Mouse (Mus musculus): ENCODE measurements at regions not wholly inside any gene's neighbourhood (a gene's known extent, or its start where the extent isn't known, plus 50 kb on each side); places are given as distances from the start of the nearest gene placed in this dataset.

- H3K4me3 ChIP-seq (ENCODE audit: low read depth, low read length): no peak overlapping the region
- H3K9me3 ChIP-seq (replicated peaks; ENCODE audit: control insufficient read depth, low read length, poor library complexity, severe bottlenecking): no peaks in the 10 kb centered on the region
- H3K4me2 ChIP-seq (ENCODE audit: low read length): no peak overlapping the region
- ATAC-seq: no peak
- H3K4me1 ChIP-seq (ENCODE audit: control insufficient read depth, insufficient read depth, low read length): no peaks in the 10 kb centered on the region; the same call in 1 of the 2 replicates
- no peak overlapping the region for H3K9ac ChIP-seq (ENCODE audit: low read depth, low read length)
- no peaks in the 10 kb centered on the region for H3K36me3 ChIP-seq (ENCODE audit: control insufficient read depth, insufficient read depth, low read length)
- 92% methylated on average over 6 of the region's 6 CpGs for WGBS
- H3K27me3 ChIP-seq (ENCODE audit: control insufficient read depth, insufficient read depth, low read depth, low read length): no peaks in the 10 kb centered on the region
- H3K27ac ChIP-seq (ENCODE audit: low read length): no peak overlapping the region
These were observed 62.2 kb upstream of the Id2 start for GRCm38 (mm10) chr12:25159091-25159490.

- no peaks in the 10 kb centered on the region for H3K9me3 ChIP-seq (replicated peaks; ENCODE audit: control insufficient read depth, low read length, poor library complexity, severe bottlenecking)
- ATAC-seq: no peak
- H3K27ac ChIP-seq (ENCODE audit: low read length): no peak overlapping the region
- no peak overlapping the region for H3K9ac ChIP-seq (ENCODE audit: low read depth, low read length)
- WGBS: 94% methylated on average over 5 of the region's 5 CpGs
- no peak overlapping the region for H3K4me2 ChIP-seq (ENCODE audit: low read length)
- no peaks in the 10 kb centered on the region for H3K27me3 ChIP-seq (ENCODE audit: control insufficient read depth, insufficient read depth, low read depth, low read length)
- no peaks in the 10 kb centered on the region for H3K4me1 ChIP-seq (ENCODE audit: control insufficient read depth, insufficient read depth, low read length)
- no peak overlapping the region for H3K4me3 ChIP-seq (ENCODE audit: low read depth, low read length)
- no peaks in the 10 kb centered on the region for H3K36me3 ChIP-seq (ENCODE audit: control insufficient read depth, insufficient read depth, low read length)
These were observed 60.3 kb upstream of the Id2 start for GRCm38 (mm10) chr12:25157238-25157637.

DNA sequence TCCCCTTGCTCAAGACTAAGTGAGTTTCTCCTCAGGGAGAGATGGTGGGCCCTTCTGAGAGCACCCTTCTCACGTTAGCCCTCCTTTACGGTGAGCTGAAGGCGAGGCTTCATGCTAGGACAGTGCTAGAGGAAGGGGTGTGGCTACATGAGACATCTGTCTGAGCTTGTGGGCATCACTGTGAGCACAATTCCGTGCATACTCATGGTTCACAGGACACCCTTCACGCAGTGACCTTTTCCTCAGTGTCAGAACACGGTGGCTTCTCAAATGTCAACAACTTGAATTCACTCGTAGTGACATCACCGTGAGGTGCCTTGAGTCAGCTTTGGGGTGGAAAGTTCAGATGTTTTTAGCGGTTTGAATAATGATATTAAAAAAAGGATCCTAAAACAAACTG is 58.5 kb upstream of the Id2 start:
- no peaks in the 10 kb centered on the region for H3K27me3 ChIP-seq (ENCODE audit: control insufficient read depth, insufficient read depth, low read depth, low read length)
- no peak overlapping the region for H3K4me2 ChIP-seq (ENCODE audit: low read length)
- H3K9ac ChIP-seq (ENCODE audit: low read depth, low read length): no peak overlapping the region
- H3K27ac ChIP-seq (ENCODE audit: low read length): no peak overlapping the region
- no peak for ATAC-seq
- no peaks in the 10 kb centered on the region for H3K9me3 ChIP-seq (replicated peaks; ENCODE audit: control insufficient read depth, low read length, poor library complexity, severe bottlenecking)
- no peaks in the 10 kb centered on the region for H3K4me1 ChIP-seq (ENCODE audit: control insufficient read depth, insufficient read depth, low read length)
- WGBS: 85% methylated on average over 9 of the region's 9 CpGs
- H3K4me3 ChIP-seq (ENCODE audit: low read depth, low read length): no peak overlapping the region
- no peaks in the 10 kb centered on the region for H3K36me3 ChIP-seq (ENCODE audit: control insufficient read depth, insufficient read depth, low read length)

DNA sequence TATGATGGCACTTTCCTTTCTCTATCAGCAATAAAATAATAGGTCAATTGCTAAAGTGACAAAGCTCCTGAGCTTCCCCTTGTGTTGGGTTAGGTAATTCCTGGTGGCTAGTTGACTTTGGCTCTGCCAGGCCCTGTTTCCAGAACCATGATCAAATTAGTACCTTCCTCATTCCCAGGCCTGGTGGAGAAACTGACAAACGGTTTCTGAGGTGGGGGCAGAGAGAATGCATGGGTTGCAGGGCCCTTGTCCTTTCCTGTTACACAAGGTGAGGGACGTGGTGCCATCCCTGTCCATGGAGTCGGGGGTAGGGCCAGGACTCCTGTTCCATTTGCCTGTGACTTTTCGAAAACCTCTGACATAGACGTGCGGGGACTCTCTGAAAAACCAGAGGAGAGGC is 51.2 kb upstream of the Id2 start:
- H3K4me3 ChIP-seq (ENCODE audit: low read depth, low read length): no peak overlapping the region
- no peaks in the 10 kb centered on the region for H3K36me3 ChIP-seq (ENCODE audit: control insufficient read depth, insufficient read depth, low read length)
- no peaks in the 10 kb centered on the region for H3K9me3 ChIP-seq (replicated peaks; ENCODE audit: control insufficient read depth, low read length, poor library complexity, severe bottlenecking)
- no peak overlapping the region for H3K9ac ChIP-seq (ENCODE audit: low read depth, low read length)
- no peak overlapping the region for H3K27ac ChIP-seq (ENCODE audit: low read length)
- 88% methylated on average over 6 of the region's 6 CpGs for WGBS
- H3K4me2 ChIP-seq (ENCODE audit: low read length): no peak overlapping the region
- no peaks in the 10 kb centered on the region for H3K4me1 ChIP-seq (ENCODE audit: control insufficient read depth, insufficient read depth, low read length)
- no peak for ATAC-seq
- H3K27me3 ChIP-seq (ENCODE audit: control insufficient read depth, insufficient read depth, low read depth, low read length): no peaks in the 10 kb centered on the region

Data from midbrain, embryonic 16.5 days (tissue).